Mouse (Mus musculus) liver, postnatal 0 days (tissue): ENCODE measurements around the gene Prim1.

Source experiments
- CTCF ChIP-seq: sonication (generic); IDR thresholded peaks from 2 replicates; pipeline ENCODE4 v1.5.1; 2016; ENCODE audit warnings: antibody characterized with exemption, low read depth
- EP300 ChIP-seq: IDR thresholded peaks from 2 replicates; pipeline ENCODE4 v1.6.1; 2016; ENCODE audit warnings: antibody characterized with exemption, low read depth, mild to moderate bottlenecking

DNA sequence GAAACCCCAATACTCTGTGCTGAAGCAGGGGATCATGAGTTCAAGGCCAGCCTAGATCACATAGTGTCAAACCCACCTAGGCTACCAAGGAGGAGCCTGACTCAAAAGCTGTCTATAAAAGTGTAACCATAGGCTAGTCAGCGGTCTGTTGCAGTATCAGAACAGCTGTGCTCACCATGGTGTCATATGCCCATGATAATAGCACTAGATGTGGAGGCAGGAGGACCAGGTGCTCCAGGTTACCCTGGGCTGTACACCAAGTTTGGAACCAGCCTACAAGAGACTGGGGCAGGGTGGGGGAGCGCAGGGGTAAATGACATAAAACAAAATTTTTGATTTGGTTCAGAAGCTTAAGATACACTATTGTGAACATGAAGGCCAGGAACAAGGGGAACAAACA is 34.8 kb downstream of the Prim1 start:
- TF ChIP-seq CTCF = no peak
- TF ChIP-seq EP300 = no peak
